Mouse (Mus musculus): ENCODE data around the gene Prpf40b. TPM values are rescaled to one million over a fixed set of nuclear protein-coding genes. Genes with fewer than 3 reads are reported as not detected.

Prpf40b gene
- total RNA-seq, 2 experiments from 2014 or later: 46.0 to 50.6 TPM

Other genes starting within 250 kb of the Prpf40b start
- under 1 TPM; 0.51 to 0.56 TPM for gene Prph, start 239.9 kb upstream of the Prpf40b start, total RNA-seq (2021)
- gene Troap, start 220.5 kb upstream of the Prpf40b start, total RNA-seq (2021): not detected
- not detected for gene C1ql4, start 207.3 kb upstream of the Prpf40b start, total RNA-seq (2021)
- gene Dnajc22, start 201.9 kb upstream of the Prpf40b start, total RNA-seq (2021): 1 to 10 TPM; 2.5 to 8.4 TPM
- 10 to 100 TPM; 10.4 to 10.6 TPM for gene Spats2, start 169.2 kb upstream of the Prpf40b start, total RNA-seq (2021)
- under 1 TPM; 0.60 to 0.67 TPM for gene Kcnh3, start 70.2 kb upstream of the Prpf40b start, total RNA-seq (2021)
- gene Mcrs1, start 43.1 kb upstream of the Prpf40b start, total RNA-seq (2021): 10 to 100 TPM; 30.6 to 37.2 TPM
- 1 to 10 TPM; 1.6 to 2.6 TPM for gene Fam186b, start 801 bp downstream of the Prpf40b start, total RNA-seq (2021)
- 10 to 100 TPM; 15.5 to 17.2 TPM for gene Fmnl3, start 75.4 kb downstream of the Prpf40b start, total RNA-seq (2021)
- gene Tmbim6, start 97.8 kb downstream of the Prpf40b start, total RNA-seq (2021): 100 to 1,000 TPM; 536 to 790 TPM
- gene Nckap5l, start 162.7 kb downstream of the Prpf40b start, total RNA-seq (2021): 10 to 100 TPM; 14.1 to 18.7 TPM
- gene Bcdin3d, start 179.6 kb downstream of the Prpf40b start, total RNA-seq (2021): 1 to 10 TPM; 4.6 to 4.7 TPM
- 10 to 100 TPM; 28.9 to 31.6 TPM for gene Faim2, start 233.1 kb downstream of the Prpf40b start, total RNA-seq (2021)